Mouse (Mus musculus) CD4-positive, CD25-positive, alpha-beta regulatory T cell, adult 2 months (primary cell): ENCODE results near the gene Specc1l.
A peak's percentile ranks its signal among the peaks of the same experiment; 100 is the strongest.
"Not testable (repeated sequence)": the region's sequence is repeated elsewhere in the genome, so short reads cannot be mapped to it uniquely, and the experiment has no call there.

Experiments used
- DNase-seq: peaks from one replicate; pipeline ENCODE4 v3.0.0-alpha.2; 2012; ENCODE audit warnings: low read depth, low spot score

Gene Specc1l

DNA sequence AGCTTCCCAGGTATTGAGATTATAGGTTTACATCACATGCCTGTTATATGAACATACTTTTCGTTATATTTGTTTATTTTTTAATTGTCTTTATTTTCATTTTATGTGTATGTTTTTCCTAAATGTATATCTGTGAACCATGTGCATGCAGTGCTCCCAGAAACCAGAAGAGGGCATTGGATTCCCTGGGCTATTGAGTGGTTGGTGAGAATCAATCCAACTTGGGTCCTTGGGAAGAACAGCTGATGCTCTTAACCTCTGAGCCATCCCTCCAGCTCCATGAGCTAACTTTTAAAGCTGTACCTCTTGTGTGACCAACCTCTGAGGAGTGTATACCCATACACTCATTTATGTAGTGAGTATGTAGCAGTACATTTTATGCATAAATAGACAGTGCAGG lies 65.6 kb downstream of the Specc1l start:
- DNase-seq: peak; percentile 64

DNA sequence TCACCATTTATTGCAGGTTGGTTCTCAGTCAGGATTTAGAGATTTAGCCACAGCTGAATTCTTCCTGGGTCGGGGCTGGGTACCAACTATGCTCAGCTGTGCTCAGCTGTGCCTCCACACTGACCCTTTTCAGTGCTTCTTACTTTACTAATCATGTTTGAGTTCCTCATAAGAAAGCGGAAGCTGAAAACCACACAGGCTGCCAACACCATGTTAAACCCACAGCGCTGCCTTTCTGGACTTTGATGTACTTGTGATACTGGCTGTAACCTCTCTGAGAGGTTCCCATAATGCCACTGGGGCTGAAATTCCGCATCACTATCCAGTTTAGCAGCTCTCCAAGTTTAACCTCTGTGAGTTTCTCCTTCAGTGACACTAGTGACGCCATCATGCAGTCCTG lies 70.8 kb downstream of the Specc1l start:
- DNase-seq: peak; percentile 77

DNA sequence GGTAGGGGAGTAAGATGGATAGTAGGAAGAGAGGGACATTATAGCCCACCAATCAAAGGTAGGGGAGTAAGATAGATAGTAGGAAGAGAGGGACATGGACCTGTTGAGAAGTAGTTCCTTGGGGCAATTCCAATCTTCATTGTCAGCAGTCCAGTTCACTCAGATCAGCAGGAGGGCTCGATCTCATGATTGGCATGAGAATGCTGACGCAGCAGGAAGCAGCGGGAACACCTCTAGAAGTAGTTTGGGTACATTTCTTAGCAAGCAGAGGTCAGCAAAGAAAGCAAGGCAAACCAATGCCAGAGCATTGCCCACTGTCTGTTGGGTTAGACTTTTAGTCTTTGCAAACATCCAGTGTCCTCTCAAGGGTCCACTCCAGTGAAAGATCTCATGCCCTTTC lies 71.9 kb downstream of the Specc1l start:
- DNase-seq: no peak

DNA sequence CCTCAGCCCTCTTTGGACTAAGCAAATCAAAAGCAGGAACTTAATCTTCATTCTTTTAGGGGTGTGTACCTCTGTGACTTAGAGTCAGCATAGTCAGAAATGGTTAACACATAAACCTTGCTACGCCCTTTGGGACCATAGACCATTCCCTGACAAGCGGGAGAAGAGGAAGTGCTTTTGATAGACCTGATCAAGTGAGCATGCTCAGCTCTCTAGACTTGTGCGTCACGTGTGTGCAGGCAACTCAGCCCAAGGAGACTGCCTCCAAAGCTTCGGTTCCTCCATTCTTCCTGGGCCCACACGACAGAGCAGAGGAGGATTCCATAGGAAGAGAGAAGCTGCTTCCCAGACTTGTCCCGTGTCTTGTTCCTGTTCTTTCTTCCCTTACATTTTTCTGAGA lies 76.7 kb downstream of the Specc1l start:
- no peak for DNase-seq

DNA sequence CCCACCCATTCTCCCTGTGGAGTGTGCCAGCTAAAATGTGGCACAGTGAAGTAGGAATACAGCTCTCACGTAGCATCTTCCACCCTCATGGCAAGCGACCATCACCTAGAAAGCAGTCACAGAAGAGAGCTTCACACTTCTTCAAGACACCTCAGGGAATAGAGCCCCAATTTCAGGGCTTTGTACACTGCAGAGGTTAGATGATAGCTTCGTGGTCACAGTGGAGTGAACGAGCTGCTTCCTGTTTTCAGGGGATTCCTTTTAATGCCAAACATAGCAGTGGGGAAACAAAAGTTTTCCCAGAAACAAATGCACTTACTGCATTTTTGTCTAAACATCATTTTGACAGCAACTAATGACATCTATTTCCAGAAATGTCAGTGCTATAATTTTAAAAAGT lies 77.5 kb downstream of the Specc1l start:
- DNase-seq: no peak

DNA sequence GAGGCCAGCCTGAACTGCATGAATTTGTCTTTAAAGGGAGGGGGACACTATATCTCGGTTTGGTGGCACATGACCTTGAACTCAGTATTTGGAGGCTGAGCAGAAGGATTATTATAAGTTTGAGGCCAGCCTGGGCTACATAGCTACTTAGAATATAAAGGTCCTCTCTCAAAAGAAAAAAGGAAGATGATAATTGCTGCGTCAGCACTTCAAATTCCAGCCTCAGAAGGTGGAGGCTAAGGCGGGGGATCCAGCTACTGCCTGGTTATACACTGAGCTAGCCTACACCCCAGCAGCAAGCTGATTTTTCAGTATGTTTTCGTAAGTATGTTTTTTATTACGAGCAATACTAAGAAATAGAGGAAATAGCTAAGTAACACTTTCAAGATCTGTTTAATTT lies 78.8 kb downstream of the Specc1l start:
- no peak for DNase-seq

DNA sequence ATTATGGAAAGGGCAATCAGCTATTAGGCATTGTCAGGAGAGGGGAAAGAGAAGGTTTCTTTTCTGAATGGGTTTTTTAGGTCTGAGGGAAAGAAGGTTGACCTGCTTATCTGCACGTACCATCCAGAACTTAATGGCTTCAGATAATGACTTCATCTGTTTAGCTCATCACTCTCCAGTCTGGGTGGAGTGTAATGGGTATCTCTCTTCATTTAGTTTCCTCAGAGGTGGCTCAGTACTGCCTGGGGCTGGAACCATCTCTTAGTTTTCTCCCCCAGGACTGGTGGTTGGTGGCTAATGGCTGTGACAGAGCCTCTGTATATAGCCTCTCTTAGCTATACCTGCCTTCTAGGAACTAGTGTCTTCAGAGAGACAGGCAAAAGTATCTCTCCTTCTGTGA lies 79.5 kb downstream of the Specc1l start:
- no peak for DNase-seq

DNA sequence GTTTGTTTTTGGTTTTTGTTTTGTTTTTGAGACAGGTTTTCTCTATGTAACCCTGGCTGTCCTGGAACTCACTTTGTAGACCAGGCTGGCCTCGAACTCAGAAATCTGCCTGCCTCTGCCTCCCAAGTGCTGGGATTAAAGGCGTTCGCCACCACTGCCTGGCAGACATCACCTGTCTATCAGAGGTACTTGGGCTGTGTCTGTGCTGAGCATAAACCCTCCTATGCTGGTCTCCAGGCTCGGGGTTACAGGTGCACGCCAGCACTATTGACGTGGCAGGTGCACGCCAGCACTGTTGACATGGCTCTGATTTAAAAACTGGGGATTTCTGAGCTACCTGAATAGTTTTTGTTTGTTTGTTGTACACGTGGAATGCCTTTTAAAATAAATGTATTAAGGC lies 80.3 kb downstream of the Specc1l start:
- DNase-seq: not testable (repeated sequence)

DNA sequence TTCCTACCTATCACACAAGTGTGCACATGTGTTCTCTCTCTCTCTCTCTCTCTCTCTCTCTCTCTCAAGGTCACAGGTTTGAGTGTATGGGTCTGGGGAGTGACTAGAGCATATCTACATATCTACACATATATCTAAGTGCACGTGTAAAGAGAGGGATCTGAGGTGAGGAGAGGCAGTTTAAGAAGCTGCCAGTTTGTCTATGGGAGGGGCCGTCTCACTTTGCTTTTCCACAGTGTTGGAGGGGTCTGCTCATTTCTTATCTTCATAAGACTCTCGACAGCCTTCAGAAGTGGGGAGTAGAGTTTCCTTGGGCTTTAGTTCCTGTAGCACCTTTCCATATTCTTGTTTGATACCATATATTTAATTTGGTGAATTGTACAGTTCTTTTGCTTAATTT lies 81.4 kb downstream of the Specc1l start:
- no peak for DNase-seq

DNA sequence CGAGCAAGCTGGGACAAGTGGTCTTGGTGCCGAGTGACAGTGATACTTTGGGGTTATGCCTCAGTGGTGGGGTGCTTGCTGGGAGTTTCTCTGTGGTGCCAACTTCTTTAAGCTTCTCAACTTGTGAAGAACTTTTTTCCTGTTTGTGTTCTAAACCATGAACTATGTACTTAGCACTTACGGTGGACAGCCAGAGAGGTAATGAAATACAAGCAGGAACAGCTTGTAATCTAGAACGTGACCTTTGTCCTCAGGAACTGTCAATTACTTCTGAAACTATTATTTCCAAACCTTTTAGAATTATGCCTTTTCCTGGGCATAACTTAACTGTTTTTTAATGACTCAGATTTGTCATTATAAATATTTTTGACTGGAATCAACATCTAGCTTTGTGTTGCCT lies 82.5 kb downstream of the Specc1l start:
- no peak for DNase-seq

DNA sequence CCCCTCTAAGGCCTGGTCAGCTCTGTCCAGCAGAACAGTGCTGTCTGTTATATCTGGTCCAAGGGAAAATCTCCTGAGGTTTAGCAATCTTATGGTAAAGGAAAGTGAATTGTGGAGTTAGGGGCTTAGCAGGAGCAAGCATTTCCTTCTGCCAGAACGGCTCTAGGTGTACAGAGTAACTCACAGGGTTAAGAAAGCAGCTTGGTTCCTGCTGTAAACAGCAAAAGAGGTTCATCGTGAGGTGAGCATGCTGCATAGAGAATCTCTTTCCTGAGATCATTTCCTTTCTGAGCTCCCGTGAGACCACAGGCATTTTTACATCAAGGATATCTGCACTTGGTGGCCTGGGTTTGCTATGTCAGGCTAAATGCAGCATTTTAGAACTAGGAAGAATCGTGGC lies 83.1 kb downstream of the Specc1l start:
- DNase-seq: no peak

DNA sequence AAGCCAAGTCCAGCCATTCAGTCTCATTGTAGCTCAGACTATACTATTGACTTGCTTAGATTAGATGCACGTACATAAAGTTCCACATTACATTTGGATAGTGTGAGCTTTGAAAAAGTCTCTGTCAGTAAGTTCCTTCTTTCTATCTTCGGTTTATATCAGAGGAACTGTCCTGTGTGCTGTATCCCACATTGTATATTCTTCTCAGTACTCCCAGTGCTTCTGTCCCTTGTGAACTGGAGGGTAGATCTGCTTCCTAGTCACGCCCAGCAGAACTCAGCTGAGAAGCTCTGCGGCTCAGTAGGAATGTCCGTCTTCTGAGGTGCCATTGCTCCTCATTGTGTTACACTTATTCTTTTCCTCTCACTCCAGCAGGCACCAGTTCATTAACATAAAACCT lies 86.7 kb downstream of the Specc1l start:
- no peak for DNase-seq

DNA sequence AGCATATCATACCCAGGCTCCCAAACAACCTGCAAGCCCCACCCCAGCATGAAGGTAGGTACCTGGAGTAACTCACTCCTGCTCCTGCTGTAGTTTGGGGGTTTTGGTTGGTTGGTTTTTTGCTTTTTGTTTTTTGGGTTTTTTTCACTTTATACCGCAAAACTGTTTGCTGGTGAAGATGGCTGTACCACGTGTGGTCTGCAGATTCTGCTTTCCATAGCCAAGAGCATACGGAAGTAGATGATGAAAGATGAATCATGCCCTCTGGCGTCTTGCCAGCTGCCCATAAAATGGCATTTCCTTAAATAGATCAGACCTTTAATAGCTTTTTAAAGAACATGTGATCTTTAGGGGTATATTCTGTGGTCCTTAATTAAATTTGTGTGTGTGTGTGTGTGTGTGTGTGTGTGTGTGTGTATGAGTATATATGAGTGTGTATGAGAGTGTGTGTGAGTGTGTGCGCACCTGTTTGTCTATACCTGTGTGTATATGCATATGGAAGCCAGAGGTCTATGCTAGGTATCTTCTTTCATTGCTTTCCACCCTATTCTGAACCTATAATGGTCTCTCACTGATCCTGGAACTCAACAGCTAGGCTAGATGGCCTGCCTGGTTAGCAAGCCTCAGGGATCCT lies 88.0 kb downstream of the Specc1l start:
- DNase-seq: peak; percentile 90

DNA sequence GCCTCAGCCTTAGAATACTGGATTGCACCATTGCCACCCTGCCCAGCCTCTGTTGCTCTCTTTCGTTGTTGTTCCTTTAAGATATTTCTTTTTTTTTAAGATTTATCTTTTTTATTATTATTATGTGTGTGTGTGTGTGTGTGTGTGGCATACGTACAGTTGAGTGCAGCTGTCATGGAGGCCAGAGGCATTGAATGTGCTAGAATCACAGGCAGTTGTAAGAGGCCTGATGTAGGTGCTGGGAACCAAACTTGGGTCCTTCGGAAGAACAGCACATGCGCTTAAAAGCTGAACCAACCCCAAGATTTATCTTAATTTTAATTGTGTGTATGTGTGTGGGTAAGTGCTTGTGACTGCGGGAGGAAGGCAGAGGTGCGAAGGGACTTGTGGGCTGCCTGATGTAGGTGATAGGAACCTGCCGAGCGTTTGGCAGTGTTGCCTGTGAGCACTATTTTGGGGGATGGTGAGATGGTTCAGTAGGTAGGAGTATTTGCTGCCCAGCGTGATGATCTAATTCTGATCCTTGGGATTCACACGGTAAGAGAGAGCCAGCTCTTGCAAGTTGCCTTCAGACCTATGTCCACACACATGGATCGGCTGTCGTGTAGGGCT lies 89.4 kb downstream of the Specc1l start:
- DNase-seq: peak; percentile 45

DNA sequence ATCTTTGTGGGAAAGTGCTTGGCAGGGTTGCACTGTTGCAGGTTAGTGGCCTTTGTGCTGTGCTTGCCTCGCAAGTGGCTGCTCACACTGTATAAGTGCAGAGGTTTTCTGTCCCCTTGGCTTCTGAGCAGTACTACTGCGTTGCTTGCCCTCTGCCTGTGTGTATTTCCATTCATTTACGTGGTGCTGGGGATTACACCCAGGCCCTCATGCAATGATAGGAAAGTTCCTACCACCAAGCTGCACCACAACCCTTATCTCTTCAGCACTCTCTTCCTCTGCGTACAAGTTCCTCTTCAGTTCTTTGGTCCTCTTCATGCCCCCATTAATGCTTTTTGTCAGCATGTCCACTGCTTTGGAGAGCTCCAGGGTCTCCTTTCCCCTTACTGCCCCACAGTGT lies 90.1 kb downstream of the Specc1l start:
- peak; percentile 62 for DNase-seq

DNA sequence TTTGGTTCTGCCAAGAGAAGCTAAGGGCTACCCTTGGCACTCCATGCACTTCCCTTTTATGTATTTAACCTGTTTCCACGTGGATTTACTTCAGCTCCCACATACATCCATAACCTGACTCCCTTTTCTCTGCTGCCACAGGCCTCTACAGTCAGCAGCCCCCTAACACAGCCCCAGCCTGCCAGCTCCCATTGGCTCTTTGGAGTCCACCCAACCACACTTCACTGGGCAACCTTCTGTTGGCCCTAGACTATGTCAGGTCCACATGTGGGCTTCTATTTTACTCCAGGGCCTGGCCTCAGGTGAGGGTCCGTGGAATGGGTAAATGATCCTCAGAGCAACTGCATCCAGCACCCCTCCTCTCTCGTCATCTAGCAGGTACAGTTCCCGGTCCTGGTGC lies 90.7 kb downstream of the Specc1l start:
- DNase-seq: no peak

DNA sequence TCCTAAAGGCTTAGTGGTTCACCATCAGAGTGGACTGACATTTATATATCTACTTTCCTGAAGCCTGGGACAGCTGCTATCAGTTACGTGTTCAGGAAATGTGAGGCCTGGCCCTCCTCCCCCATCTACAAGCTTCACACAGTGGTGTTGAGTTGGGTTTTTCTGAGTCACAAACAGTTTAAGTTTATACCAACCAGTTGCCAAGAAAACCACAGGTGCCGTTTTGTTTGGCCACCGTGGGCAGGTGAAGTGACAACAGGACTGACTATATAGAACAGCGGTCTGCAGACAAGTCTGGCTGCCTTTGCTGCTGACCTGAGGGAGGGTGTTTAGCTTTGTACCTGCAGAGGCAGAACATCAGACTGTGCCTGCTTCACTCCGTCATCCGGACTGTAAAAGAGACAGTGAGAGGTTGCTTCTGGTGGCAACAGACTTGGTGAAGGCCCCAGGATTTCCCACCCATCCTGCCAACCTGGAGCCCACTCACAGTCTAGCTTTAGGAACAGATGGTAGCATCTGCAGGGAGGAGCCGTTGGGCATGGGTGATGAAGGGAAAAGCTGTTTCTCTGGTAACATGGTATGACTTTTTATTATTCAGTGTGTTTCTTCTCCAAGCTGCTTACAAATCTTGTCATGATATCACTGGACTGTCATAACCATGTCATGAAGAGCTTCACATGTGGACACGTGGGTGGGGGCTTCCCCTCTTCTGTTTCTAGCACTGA lies 91.6 kb downstream of the Specc1l start:
- peak; percentile 90 for DNase-seq

DNA sequence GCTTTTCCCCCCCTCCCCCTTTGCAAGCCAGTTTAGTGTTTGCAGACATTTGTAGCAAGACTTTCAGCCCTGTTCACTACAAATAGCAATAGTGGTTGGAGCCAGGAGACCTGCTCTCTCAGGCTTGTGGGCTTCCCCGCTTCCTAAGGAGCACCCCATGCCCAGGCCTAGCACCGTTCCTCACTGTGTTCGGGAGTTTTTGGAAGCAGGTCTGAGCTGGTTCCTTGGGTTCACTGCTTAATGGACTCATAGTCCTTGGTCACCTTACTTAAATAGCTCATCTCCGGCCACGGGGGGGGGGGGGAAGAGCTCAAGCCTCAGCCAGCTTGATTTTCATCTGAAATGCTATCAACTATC lies 92.2 kb downstream of the Specc1l start:
- DNase-seq: no peak

DNA sequence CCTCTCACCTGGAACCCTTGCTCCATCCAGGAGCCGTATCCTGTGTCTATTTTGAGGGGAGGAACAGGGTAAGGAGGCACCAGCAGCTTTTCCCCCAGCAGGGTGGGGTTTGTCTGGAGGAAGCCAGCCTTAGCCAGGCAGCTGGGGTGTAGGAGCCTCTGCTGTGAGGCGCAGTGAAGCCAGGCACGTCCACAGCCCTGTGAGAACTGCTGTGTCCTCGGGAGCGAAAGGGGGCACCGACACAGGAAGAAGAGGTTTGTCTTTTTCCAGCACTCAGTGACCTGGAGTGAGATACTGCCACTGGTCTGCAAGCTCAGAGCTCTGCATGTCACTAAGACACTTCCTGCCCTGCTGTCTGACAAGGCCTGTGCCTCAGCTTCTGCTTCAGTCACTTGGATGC lies 92.5 kb downstream of the Specc1l start:
- DNase-seq: peak; percentile 47

DNA sequence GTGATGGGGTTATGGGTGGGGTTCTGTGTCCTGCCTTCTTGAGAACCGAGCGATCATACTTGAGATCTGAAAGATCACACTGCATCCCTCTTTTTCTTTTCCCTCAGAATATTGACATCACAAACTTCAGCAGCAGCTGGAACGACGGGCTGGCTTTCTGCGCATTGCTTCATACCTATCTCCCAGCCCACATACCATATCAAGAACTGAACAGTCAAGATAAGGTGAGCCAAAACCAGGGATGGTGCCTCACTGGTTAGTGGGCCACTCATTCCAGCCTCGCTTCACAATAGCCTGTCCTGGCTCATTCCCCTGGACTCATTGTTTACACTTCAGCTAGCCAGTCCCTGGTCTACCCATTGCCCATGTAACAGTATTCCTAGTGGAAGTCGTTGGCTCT lies 95.3 kb downstream of the Specc1l start:
- no peak for DNase-seq

DNA sequence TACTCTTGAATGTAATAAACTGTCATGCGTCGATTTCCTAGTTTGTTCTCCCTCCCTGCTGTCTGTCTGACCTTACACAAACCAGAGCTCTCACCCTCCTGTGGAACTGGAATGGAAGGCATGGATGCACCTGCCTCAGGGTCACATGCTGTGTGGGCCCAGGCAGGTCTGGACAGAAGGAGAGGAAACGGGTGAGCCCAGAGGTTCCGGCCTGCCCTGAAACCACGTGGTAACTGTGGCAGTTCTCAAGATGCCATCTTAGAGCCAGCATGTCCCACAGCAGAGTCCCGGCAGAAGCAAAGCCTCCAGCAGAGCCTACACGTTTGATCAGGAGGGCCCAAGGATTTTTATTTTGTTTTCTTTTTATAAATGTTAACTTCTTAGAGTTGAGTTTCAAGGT lies 100.5 kb downstream of the Specc1l start:
- DNase-seq: no peak

DNA sequence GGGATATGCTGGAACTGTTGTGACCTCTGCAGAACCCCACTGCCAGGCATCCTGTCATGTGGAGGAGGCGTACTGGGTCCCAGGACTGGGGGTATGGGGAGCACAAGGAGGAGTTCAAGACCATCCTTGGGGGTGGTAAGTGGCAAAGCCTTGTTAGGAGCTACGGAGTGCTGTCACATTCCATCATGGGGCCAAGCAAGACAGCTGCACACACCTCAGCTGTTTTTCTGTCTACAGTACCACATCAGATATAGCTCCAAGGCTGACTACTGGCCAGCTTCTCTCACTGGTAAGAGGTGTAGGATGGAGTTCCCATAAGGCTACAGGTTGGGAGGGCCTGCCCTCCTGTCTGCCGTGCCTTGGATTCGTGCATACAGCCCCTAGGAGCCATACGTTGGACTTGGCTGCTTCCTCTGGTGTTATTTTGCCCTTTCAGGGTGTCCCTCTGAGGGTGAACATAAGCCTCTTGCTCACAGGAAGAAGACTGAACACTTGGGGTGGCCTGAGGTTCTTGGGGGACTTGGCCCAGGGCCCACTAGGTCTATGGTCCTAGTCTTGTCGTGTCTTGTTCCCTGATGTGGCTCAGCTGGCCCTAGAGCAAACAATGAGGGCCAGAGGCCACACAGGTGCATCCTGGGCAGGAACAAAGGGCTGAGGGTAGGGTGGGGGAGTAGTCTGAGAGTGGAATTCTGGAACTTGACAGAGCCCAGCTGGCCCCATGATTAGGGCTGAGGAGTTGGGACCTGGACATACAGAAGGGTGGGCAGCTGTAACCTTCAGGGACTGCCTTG lies 102.5 kb downstream of the Specc1l start:
- DNase-seq: no peak

DNA sequence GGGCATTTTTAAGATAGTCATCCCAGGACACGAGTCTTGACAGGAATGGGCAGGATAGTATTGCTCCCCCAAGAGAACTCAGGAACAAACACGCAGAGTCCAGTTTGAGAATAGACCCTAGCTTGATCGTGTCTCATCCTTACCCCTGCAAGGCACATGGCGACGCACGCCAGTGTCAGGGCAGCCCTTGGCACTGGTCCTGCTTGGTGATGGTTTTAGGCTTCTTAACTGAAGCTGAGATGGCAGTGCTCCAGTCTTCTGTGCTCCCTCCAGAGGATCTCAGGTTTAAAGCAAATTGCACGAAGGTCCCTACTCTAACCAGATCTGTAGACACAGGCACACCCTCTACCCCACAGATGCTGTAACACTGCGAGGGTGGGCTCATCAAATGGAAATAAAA lies 103.9 kb downstream of the Specc1l start:
- DNase-seq: no peak
